Mouse (Mus musculus) myocyte (in vitro differentiated cells): ENCODE measurements at regions not wholly inside any gene's neighbourhood (a gene's known extent, or its start where the extent isn't known, plus 50 kb on each side); places are given as distances from the start of the nearest gene placed in this dataset.
"Not testable (repeated sequence)": the region's sequence is repeated elsewhere in the genome, so short reads cannot be mapped to it uniquely, and the experiment has no call there.

Experiments used
- CEBPB ChIP-seq: IDR thresholded peaks from 2 replicates; pipeline ENCODE4 v1.6.1; 2011; ENCODE audit warnings: mild to moderate bottlenecking, moderate library complexity; ENCODE audit not compliant: poor library complexity, insufficient read depth, severe bottlenecking
- E2F4 ChIP-seq: IDR thresholded peaks from one replicate; pipeline ENCODE4 v1.6.1; 2011; ENCODE audit warnings: mild to moderate bottlenecking, control low read depth, moderate library complexity; ENCODE audit not compliant: insufficient read depth
- MYOD1 ChIP-seq, 3 experiments: IDR thresholded peaks; one replicate each; pipeline ENCODE4 v1.6.1; 2011; ENCODE audit warnings: control low read depth in 2 of 3, low read depth in 2 of 3, mild to moderate bottlenecking in 2 of 3, moderate library complexity in 1 of 3; ENCODE audit not compliant: insufficient read length in 2 of 3, control insufficient read depth in 1 of 3
- POLR2A ChIP-seq: IDR thresholded peaks from one replicate; pipeline ENCODE4 v1.6.1; 2011; ENCODE audit warnings: low read depth, mild to moderate bottlenecking, control low read depth, moderate library complexity; ENCODE audit not compliant: insufficient read length
- POLR2AphosphoS2 ChIP-seq: IDR thresholded peaks from one replicate; pipeline ENCODE4 v1.6.1; 2011; ENCODE audit warnings: low read depth, control low read depth; ENCODE audit not compliant: insufficient read length
- REST ChIP-seq: IDR thresholded peaks from one replicate; pipeline ENCODE4 v1.6.1; 2011; ENCODE audit warnings: mild to moderate bottlenecking, control low read depth, moderate library complexity; ENCODE audit not compliant: insufficient read depth, insufficient read length
- TCF12 ChIP-seq: IDR thresholded peaks from one replicate; pipeline ENCODE4 v1.6.1; 2011; ENCODE audit warnings: mild to moderate bottlenecking, control low read depth; ENCODE audit not compliant: poor library complexity, insufficient read depth, severe bottlenecking
- TCF3 ChIP-seq: IDR thresholded peaks from one replicate; pipeline ENCODE4 v1.6.1; 2011; ENCODE audit warnings: low read depth, control low read depth; ENCODE audit not compliant: insufficient read length

- not testable (repeated sequence) for TF ChIP-seq TCF12; REST; POLR2A; E2F4; MYOD1 (IDR thresholded peaks at IDR 0.05; ENCODE audit: control insufficient read depth in 1 of 3, insufficient read length in 2 of 3, low read depth in 2 of 3); TCF3; POLR2AphosphoS2; CEBPB
These were observed 196.3 kb upstream of the Ywhaq start for GRCm38 (mm10) chr12:21613781-21614180.
